Mouse (Mus musculus): ENCODE data around the gene Hivep3. TPM values are rescaled to one million over a fixed set of nuclear protein-coding genes. Genes with fewer than 3 reads are reported as not detected.

Gene Hivep3
- polyA plus RNA-seq, 1 experiment, result 1.7 TPM

- no peak overlapping the region for H3K27ac ChIP-seq (ENCODE audit: control insufficient read depth, insufficient read depth, low read depth, low read length)
Measured at GRCm38 (mm10) chr4:119977817-119978491, 244.4 kb downstream of the Hivep3 start.

DNA sequence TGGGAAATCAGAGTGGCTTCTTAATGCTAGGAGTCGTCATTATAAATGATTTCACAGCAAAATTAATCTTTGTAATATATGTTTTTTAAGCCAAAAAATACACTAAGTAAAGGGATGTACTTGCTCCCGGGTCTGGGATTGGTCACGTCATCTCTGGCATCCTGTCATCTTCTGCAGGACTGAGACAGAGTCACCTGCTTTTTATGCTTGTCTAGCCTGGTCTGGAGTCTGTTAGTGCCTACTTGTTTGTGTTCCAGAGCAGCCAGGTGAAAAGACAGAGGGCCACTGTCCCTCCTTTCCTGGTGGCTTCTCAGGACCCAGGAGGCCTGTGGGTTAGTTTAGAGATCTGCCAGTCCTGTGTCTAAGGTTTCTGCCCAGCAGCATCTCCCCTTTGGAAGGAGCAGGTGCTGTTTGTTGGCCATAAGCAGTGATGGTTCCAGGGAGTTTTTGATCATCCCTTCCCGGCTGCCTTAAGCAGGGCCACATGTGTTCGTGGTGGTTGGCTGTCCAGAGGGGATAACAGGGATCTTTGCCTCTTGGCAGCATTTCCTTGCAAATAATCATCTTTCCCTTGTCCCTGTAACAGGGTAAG is 245.8 kb downstream of the Hivep3 start:
- no peak overlapping the region for H3K4me3 ChIP-seq (ENCODE audit: control insufficient read depth, low read depth, low read length)
- no peaks in the 10 kb centered on the region for H3K27me3 ChIP-seq (ENCODE audit: control insufficient read depth, insufficient read depth, low read length)
- no peaks in the 10 kb centered on the region for H3K4me1 ChIP-seq (ENCODE audit: control insufficient read depth, insufficient read depth, low read length)
- no peak for TF ChIP-seq CTCF (IDR thresholded peaks at IDR 0.05; ENCODE audit: control insufficient read depth, insufficient read depth, insufficient replicate concordance, low read depth, low read length)
- no peak for TF ChIP-seq POLR2A (IDR thresholded peaks at IDR 0.05; ENCODE audit: control insufficient read depth, low read depth, low read length)
- no peak overlapping the region for H3K27ac ChIP-seq (ENCODE audit: control insufficient read depth, insufficient read depth, low read depth, low read length)
- H3K36me3 ChIP-seq (ENCODE audit: control insufficient read depth, insufficient read depth, low read length), result no peaks in the 10 kb centered on the region

More at GRCm38 (mm10) chr4:119977817-119978491, 244.4 kb downstream of the Hivep3 start:
- H3K27me3 ChIP-seq (ENCODE audit: control insufficient read depth, insufficient read depth, low read length), result no peaks in the 10 kb centered on the region
- H3K36me3 ChIP-seq (ENCODE audit: control insufficient read depth, insufficient read depth, low read length), result no peaks in the 10 kb centered on the region
- H3K4me1 ChIP-seq (ENCODE audit: control insufficient read depth, insufficient read depth, low read length), result no peaks in the 10 kb centered on the region
- TF ChIP-seq POLR2A (IDR thresholded peaks at IDR 0.05; ENCODE audit: control insufficient read depth, low read depth, low read length), result no peak
- no peak for TF ChIP-seq CTCF (IDR thresholded peaks at IDR 0.05; ENCODE audit: control insufficient read depth, insufficient read depth, insufficient replicate concordance, low read depth, low read length)
- H3K4me3 ChIP-seq (ENCODE audit: control insufficient read depth, low read depth, low read length), result no peak overlapping the region

- Histone ChIP-seq H3K27ac (ENCODE audit: control insufficient read depth, insufficient read depth, low read depth, low read length) (no peak overlapping the region), H3K4me1 (ENCODE audit: control insufficient read depth, insufficient read depth, low read length) (no peaks in the 10 kb centered on the region), H3K4me3 (ENCODE audit: control insufficient read depth, low read depth, low read length) (no peak overlapping the region), H3K36me3 (ENCODE audit: control insufficient read depth, insufficient read depth, low read length) (no peaks in the 10 kb centered on the region), H3K27me3 (ENCODE audit: control insufficient read depth, insufficient read depth, low read length) (no peaks in the 10 kb centered on the region)
- TF ChIP-seq CTCF (IDR thresholded peaks at IDR 0.05; ENCODE audit: control insufficient read depth, insufficient read depth, insufficient replicate concordance, low read depth, low read length) (no peak), POLR2A (IDR thresholded peaks at IDR 0.05; ENCODE audit: control insufficient read depth, low read depth, low read length) (no peak)
Measured at GRCm38 (mm10) chr4:119979918-119980317, 246.3 kb downstream of the Hivep3 start.

GRCm38 (mm10) chr4:119981047-119981720 is 247.6 kb downstream of the Hivep3 start:
- no peaks in the 10 kb centered on the region for H3K27me3 ChIP-seq (ENCODE audit: control insufficient read depth, insufficient read depth, low read length)
- TF ChIP-seq CTCF (IDR thresholded peaks at IDR 0.05; ENCODE audit: control insufficient read depth, insufficient read depth, insufficient replicate concordance, low read depth, low read length) (no peak), POLR2A (IDR thresholded peaks at IDR 0.05; ENCODE audit: control insufficient read depth, low read depth, low read length) (no peak)
- no peak overlapping the region for H3K4me3 ChIP-seq (ENCODE audit: control insufficient read depth, low read depth, low read length)
- H3K27ac ChIP-seq (ENCODE audit: control insufficient read depth, insufficient read depth, low read depth, low read length), result no peak overlapping the region
- H3K4me1 ChIP-seq (ENCODE audit: control insufficient read depth, insufficient read depth, low read length), result no peaks in the 10 kb centered on the region
- no peaks in the 10 kb centered on the region for H3K36me3 ChIP-seq (ENCODE audit: control insufficient read depth, insufficient read depth, low read length)

- H3K27me3 ChIP-seq (ENCODE audit: control insufficient read depth, insufficient read depth, low read length), result no peaks in the 10 kb centered on the region
- H3K36me3 ChIP-seq (ENCODE audit: control insufficient read depth, insufficient read depth, low read length), result no peaks in the 10 kb centered on the region
- no peak overlapping the region for H3K4me3 ChIP-seq (ENCODE audit: control insufficient read depth, low read depth, low read length)
- H3K4me1 ChIP-seq (ENCODE audit: control insufficient read depth, insufficient read depth, low read length), result no peaks in the 10 kb centered on the region
- TF ChIP-seq CTCF (IDR thresholded peaks at IDR 0.05; ENCODE audit: control insufficient read depth, insufficient read depth, insufficient replicate concordance, low read depth, low read length), result no peak
- TF ChIP-seq POLR2A (IDR thresholded peaks at IDR 0.05; ENCODE audit: control insufficient read depth, low read depth, low read length), result no peak
- H3K27ac ChIP-seq (ENCODE audit: control insufficient read depth, insufficient read depth, low read depth, low read length), result no peak overlapping the region
Measured at GRCm38 (mm10) chr4:119986065-119986464, 252.5 kb downstream of the Hivep3 start.

GRCm38 (mm10) chr4:119986580-119987291 is 253.2 kb downstream of the Hivep3 start:
- TF ChIP-seq POLR2A (IDR thresholded peaks at IDR 0.05; ENCODE audit: control insufficient read depth, low read depth, low read length), result no peak
- TF ChIP-seq CTCF (IDR thresholded peaks at IDR 0.05; ENCODE audit: control insufficient read depth, insufficient read depth, insufficient replicate concordance, low read depth, low read length), result no peak
- H3K27me3 ChIP-seq (ENCODE audit: control insufficient read depth, insufficient read depth, low read length), result no peaks in the 10 kb centered on the region
- H3K4me1 ChIP-seq (ENCODE audit: control insufficient read depth, insufficient read depth, low read length), result no peaks in the 10 kb centered on the region
- H3K4me3 ChIP-seq (ENCODE audit: control insufficient read depth, low read depth, low read length), result no peak overlapping the region
- H3K36me3 ChIP-seq (ENCODE audit: control insufficient read depth, insufficient read depth, low read length), result no peaks in the 10 kb centered on the region
- no peak overlapping the region for H3K27ac ChIP-seq (ENCODE audit: control insufficient read depth, insufficient read depth, low read depth, low read length)
